Mouse (Mus musculus) hindbrain, embryonic 16.5 days (tissue): Measurements from ENCODE around the gene Fos. TPM values are rescaled to one million over a fixed set of nuclear protein-coding genes. Genes with fewer than 3 reads are reported as not detected.

Source experiments
- ATAC-seq: fragments of 200-750 bp; cut with Nextera tagmentation; 2 replicates; pipeline ENCODE4 v1.8.0; 2017; ENCODE audit warnings: moderate TSS enrichment, moderate library complexity
- H3K27ac ChIP-seq: fragments of 300-500 bp; sonication (generic); 2 replicates; pipeline ENCODE4 v1.5.1; 2014; ENCODE audit warnings: low read depth, mild to moderate bottlenecking, control low read depth, low read length, moderate library complexity
- H3K27me3 ChIP-seq: fragments of 300-500 bp; sonication (generic); replicated peaks from 2 replicates; pipeline ENCODE4 v1.6.1; 2014; ENCODE audit warnings: low read length; ENCODE audit not compliant: control insufficient read depth, insufficient read depth
- H3K36me3 ChIP-seq: fragments of 300-500 bp; sonication (generic); 2 replicates; pipeline ENCODE4 v1.6.1; 2014; ENCODE audit warnings: mild to moderate bottlenecking, low read length, moderate library complexity, mixed read lengths; ENCODE audit not compliant: control insufficient read depth, insufficient read depth
- H3K4me1 ChIP-seq: fragments of 300-500 bp; sonication (generic); 2 replicates; pipeline ENCODE4 v1.6.1; 2014; ENCODE audit warnings: low read depth, low read length; ENCODE audit not compliant: control insufficient read depth, insufficient read depth
- H3K4me2 ChIP-seq: fragments of 300-500 bp; sonication (generic); 2 replicates; pipeline ENCODE4 v1.6.1; 2014; ENCODE audit warnings: mild to moderate bottlenecking, low read length, control low read depth, moderate library complexity
- H3K4me3 ChIP-seq: fragments of 300-500 bp; sonication (generic); 2 replicates; pipeline ENCODE4 v1.5.1; 2014; ENCODE audit warnings: mild to moderate bottlenecking, low read length, control low read depth, moderate library complexity
- H3K9ac ChIP-seq: fragments of 300-500 bp; sonication (generic); 2 replicates; pipeline ENCODE4 v1.6.1; 2014; ENCODE audit warnings: low read depth, mild to moderate bottlenecking, control low read depth, low read length, moderate library complexity
- H3K9me3 ChIP-seq: fragments of 300-500 bp; sonication (generic); 2 replicates; pipeline ENCODE4 v1.6.1; 2014; ENCODE audit warnings: mild to moderate bottlenecking, low read length, moderate library complexity; ENCODE audit not compliant: control insufficient read depth
- whole genome bisulfite sequencing: fragments of 180-500 bp; shearing (Covaris S2); extraction: QIAGEN DNeasy Blood & Tissue Kit; methylation state at CpG from one replicate; pipeline ENCODE4 v1.1.7; 2014; 5-methylcytosine and 5-hydroxymethylcytosine counted together
- polyA plus RNA-seq: library from polyadenylated mRNA; unstranded; fragments of >200 nt; fragmentation: Nextera tagmentation; extraction: Ambion mirVana; gene quantifications from 2 replicates; pipeline ENCODE4 v1.2.1, GENCODE M21; 2015

Fos gene
- polyA plus RNA-seq, 1 experiment from 2014 or later: 3.9 TPM

GRCm38 (mm10) chr12:85456276-85456675 is 17.4 kb upstream of the Fos start:
- H3K4me2 ChIP-seq: peak overlapping the region; percentile 87
- H3K9ac ChIP-seq: no peak overlapping the region
- no peak overlapping the region for H3K4me3 ChIP-seq
- H3K9me3 ChIP-seq: no peaks in the 10 kb centered on the region
- H3K4me1 ChIP-seq: peaks cover 17% of the 10 kb centered on the region
- ATAC-seq: no peak
- no peaks in the 10 kb centered on the region for H3K36me3 ChIP-seq
- H3K27me3 ChIP-seq: no peaks in the 10 kb centered on the region
- peak overlapping the region; percentile 90 for H3K27ac ChIP-seq
- WGBS: 77% methylated on average over 4 of the region's 4 CpGs

GRCm38 (mm10) chr12:85456966-85457505 is 16.7 kb upstream of the Fos start:
- Histone ChIP-seq H3K27ac (no peak overlapping the region), H3K4me2 (no peak overlapping the region), H3K9me3 (no peaks in the 10 kb centered on the region), H3K4me3 (no peak overlapping the region), H3K4me1 (peaks cover 14% of the 10 kb centered on the region), H3K9ac (no peak overlapping the region), H3K27me3 (no peaks in the 10 kb centered on the region), H3K36me3 (no peaks in the 10 kb centered on the region)
- WGBS: 70% methylated on average over 13 of the region's 13 CpGs
- ATAC-seq: no peak

GRCm38 (mm10) chr12:85459820-85460219 is 13.9 kb upstream of the Fos start:
- no peak overlapping the region for H3K4me2 ChIP-seq
- no peak overlapping the region for H3K4me3 ChIP-seq
- no peaks in the 10 kb centered on the region for H3K36me3 ChIP-seq
- no peak overlapping the region for H3K9ac ChIP-seq
- 81% methylated on average over 4 of the region's 4 CpGs for WGBS
- H3K9me3 ChIP-seq: no peaks in the 10 kb centered on the region
- H3K4me1 ChIP-seq: peaks cover 10% of the 10 kb centered on the region
- H3K27ac ChIP-seq: no peak overlapping the region
- H3K27me3 ChIP-seq: no peaks in the 10 kb centered on the region
- no peak for ATAC-seq

- Histone ChIP-seq H3K36me3 (no peaks in the 10 kb centered on the region), H3K4me3 (no peak overlapping the region), H3K27me3 (no peaks in the 10 kb centered on the region), H3K27ac (no peak overlapping the region), H3K4me2 (no peak overlapping the region), H3K9ac (no peak overlapping the region), H3K9me3 (no peaks in the 10 kb centered on the region), H3K4me1 (no peaks in the 10 kb centered on the region)
- WGBS: 52% methylated on average over 21 of the region's 21 CpGs
- no peak for ATAC-seq
Observed at GRCm38 (mm10) chr12:85461913-85462663, 11.6 kb upstream of the Fos start.

GRCm38 (mm10) chr12:85462802-85463201 is 10.9 kb upstream of the Fos start:
- Histone ChIP-seq H3K27ac (no peak overlapping the region), H3K9me3 (no peaks in the 10 kb centered on the region), H3K4me1 (no peaks in the 10 kb centered on the region), H3K9ac (no peak overlapping the region), H3K4me3 (no peak overlapping the region), H3K4me2 (no peak overlapping the region), H3K36me3 (no peaks in the 10 kb centered on the region), H3K27me3 (no peaks in the 10 kb centered on the region)
- WGBS: 62% methylated on average over 7 of the region's 7 CpGs
- ATAC-seq: no peak

- Histone ChIP-seq H3K4me2 (no peak overlapping the region), H3K9ac (no peak overlapping the region), H3K9me3 (no peaks in the 10 kb centered on the region), H3K4me1 (no peaks in the 10 kb centered on the region), H3K27me3 (no peaks in the 10 kb centered on the region), H3K36me3 (no peaks in the 10 kb centered on the region), H3K27ac (no peak overlapping the region), H3K4me3 (no peak overlapping the region)
- ATAC-seq: no peak
- WGBS: 80% methylated on average over 5 of the region's 5 CpGs
Observed at GRCm38 (mm10) chr12:85464431-85464830, 9.3 kb upstream of the Fos start.

GRCm38 (mm10) chr12:85464902-85465301 is 8.8 kb upstream of the Fos start:
- H3K4me2 ChIP-seq: no peak overlapping the region
- no peak overlapping the region for H3K27ac ChIP-seq
- no peak for ATAC-seq
- H3K36me3 ChIP-seq: no peaks in the 10 kb centered on the region
- WGBS: 65% methylated on average over 3 of the region's 3 CpGs
- H3K4me1 ChIP-seq: no peaks in the 10 kb centered on the region
- no peaks in the 10 kb centered on the region for H3K27me3 ChIP-seq
- no peak overlapping the region for H3K4me3 ChIP-seq
- no peaks in the 10 kb centered on the region for H3K9me3 ChIP-seq
- H3K9ac ChIP-seq: no peak overlapping the region

- H3K9ac ChIP-seq: no peak overlapping the region
- no peak for ATAC-seq
- peaks cover 11% of the 10 kb centered on the region for H3K4me1 ChIP-seq
- WGBS: 69% methylated on average over 14 of the region's 14 CpGs
- no peak overlapping the region for H3K27ac ChIP-seq
- H3K36me3 ChIP-seq: no peaks in the 10 kb centered on the region
- no peaks in the 10 kb centered on the region for H3K9me3 ChIP-seq
- no peak overlapping the region for H3K4me2 ChIP-seq
- no peak overlapping the region for H3K4me3 ChIP-seq
- no peaks in the 10 kb centered on the region for H3K27me3 ChIP-seq
Observed at GRCm38 (mm10) chr12:85467854-85468253, 5.8 kb upstream of the Fos start.

- no peak overlapping the region for H3K4me2 ChIP-seq
- H3K9ac ChIP-seq: no peak overlapping the region
- H3K27me3 ChIP-seq: no peaks in the 10 kb centered on the region
- H3K4me3 ChIP-seq: no peak overlapping the region
- H3K9me3 ChIP-seq: no peaks in the 10 kb centered on the region
- H3K27ac ChIP-seq: no peak overlapping the region
- peaks cover 14% of the 10 kb centered on the region for H3K4me1 ChIP-seq
- H3K36me3 ChIP-seq: no peaks in the 10 kb centered on the region
- ATAC-seq: no peak
- WGBS: 84% methylated on average over 12 of the region's 12 CpGs
Observed at GRCm38 (mm10) chr12:85468666-85469065, 5.0 kb upstream of the Fos start.
